Mouse (Mus musculus) myocyte (in vitro differentiated cells): ENCODE results near the gene Cib4.

ENCODE experiments used
- E2F4 ChIP-seq: IDR thresholded peaks from one replicate; pipeline ENCODE4 v1.6.1; 2011; ENCODE audit warnings: mild to moderate bottlenecking, control low read depth, moderate library complexity; ENCODE audit not compliant: insufficient read depth
- MYOD1 ChIP-seq, 3 experiments: IDR thresholded peaks; one replicate each; pipeline ENCODE4 v1.6.1; 2011; ENCODE audit warnings: control low read depth in 2 of 3, low read depth in 2 of 3, mild to moderate bottlenecking in 2 of 3, moderate library complexity in 1 of 3; ENCODE audit not compliant: insufficient read length in 2 of 3, control insufficient read depth in 1 of 3
- POLR2A ChIP-seq: IDR thresholded peaks from one replicate; pipeline ENCODE4 v1.6.1; 2011; ENCODE audit warnings: low read depth, mild to moderate bottlenecking, control low read depth, moderate library complexity; ENCODE audit not compliant: insufficient read length
- REST ChIP-seq: IDR thresholded peaks from one replicate; pipeline ENCODE4 v1.6.1; 2011; ENCODE audit warnings: mild to moderate bottlenecking, control low read depth, moderate library complexity; ENCODE audit not compliant: insufficient read depth, insufficient read length
- SRF ChIP-seq: IDR thresholded peaks from one replicate; pipeline ENCODE4 v1.6.1; 2011; ENCODE audit warnings: low read depth; ENCODE audit not compliant: control insufficient read depth, insufficient read length
- TCF12 ChIP-seq: IDR thresholded peaks from one replicate; pipeline ENCODE4 v1.6.1; 2011; ENCODE audit warnings: mild to moderate bottlenecking, control low read depth; ENCODE audit not compliant: poor library complexity, insufficient read depth, severe bottlenecking
- TCF3 ChIP-seq: IDR thresholded peaks from one replicate; pipeline ENCODE4 v1.6.1; 2011; ENCODE audit warnings: low read depth, control low read depth; ENCODE audit not compliant: insufficient read length

- TF ChIP-seq POLR2A (no peak), E2F4 (no peak), TCF3 (no peak), REST (no peak), TCF12 (no peak), SRF (no peak), MYOD1 (IDR thresholded peaks at IDR 0.05; ENCODE audit: control insufficient read depth in 1 of 3, insufficient read length in 2 of 3, low read depth in 2 of 3) (no peak)
These were observed 35.1 kb upstream of the Cib4 start for GRCm38 (mm10) chr5:30580725-30581124.
